Mouse (Mus musculus) kidney, embryonic 15.5 days (tissue): Measurements from ENCODE around the gene Mapt. TPM values are rescaled to one million over a fixed set of nuclear protein-coding genes. Genes with fewer than 3 reads are reported as not detected.

Experiments used
- ATAC-seq: fragments of 200-750 bp; cut with Nextera tagmentation; replicated peaks from 2 replicates; pipeline ENCODE4 v1.8.0; 2017; ENCODE audit warnings: moderate TSS enrichment; ENCODE audit not compliant: low FRiP score
- H3K27ac ChIP-seq: fragments of 300-500 bp; sonication (generic); 2 replicates; pipeline ENCODE4 v1.5.1; 2015; ENCODE audit warnings: mild to moderate bottlenecking, inconsistent platforms
- H3K27me3 ChIP-seq: fragments of 300-500 bp; sonication (generic); 2 replicates; pipeline ENCODE4 v1.6.1; 2015; ENCODE audit warnings: inconsistent platforms
- H3K36me3 ChIP-seq: fragments of 300-500 bp; sonication (generic); 2 replicates; pipeline ENCODE4 v1.6.1; 2015; ENCODE audit warnings: inconsistent platforms
- H3K4me1 ChIP-seq: fragments of 300-500 bp; sonication (generic); 2 replicates; pipeline ENCODE4 v1.6.1; 2015; ENCODE audit warnings: inconsistent platforms
- H3K4me2 ChIP-seq: fragments of 300-500 bp; sonication (generic); 2 replicates; pipeline ENCODE4 v1.6.1; 2015; ENCODE audit warnings: moderate library complexity, mild to moderate bottlenecking, inconsistent platforms
- H3K4me3 ChIP-seq: fragments of 300-500 bp; sonication (generic); replicated peaks from 2 replicates; pipeline ENCODE4 v1.5.1; 2015; ENCODE audit warnings: mild to moderate bottlenecking, inconsistent platforms
- H3K9ac ChIP-seq: fragments of 300-500 bp; sonication (generic); 2 replicates; pipeline ENCODE4 v1.6.1; 2015; ENCODE audit warnings: mild to moderate bottlenecking, inconsistent platforms
- H3K9me3 ChIP-seq: fragments of 300-500 bp; sonication (generic); replicated peaks from 2 replicates; pipeline ENCODE4 v1.6.1; 2016; ENCODE audit warnings: inconsistent platforms
- WGBS: fragments of 180-500 bp; shearing (Covaris S2); methylation state at CpG from one replicate; pipeline ENCODE4 v1.1.7; 2015; ENCODE audit warnings: mixed read lengths; 5-methylcytosine and 5-hydroxymethylcytosine counted together
- microRNA-seq: library from miRNA; unstranded; fragments of <30 nt; microRNA quantifications from one replicate; pipeline ENCODE4, GENCODE M21; 2016
- polyA plus RNA-seq: library from polyadenylated mRNA; unstranded; fragments of >200 nt; fragmentation: Nextera tagmentation; extraction: Ambion mirVana; gene quantifications from 2 replicates; pipeline ENCODE4 v1.2.1, GENCODE M21; 2015

Gene Mapt
- polyA plus RNA-seq, 1 experiment from 2014 or later: 13.6 TPM

- no peak overlapping the region for H3K4me2 ChIP-seq
- H3K9ac ChIP-seq: no peak overlapping the region
- 90% methylated on average over 3 of the region's 3 CpGs for WGBS
- H3K9me3 ChIP-seq: no peaks in the 10 kb centered on the region
- H3K27ac ChIP-seq: no peak overlapping the region
- peaks cover 42% of the 10 kb centered on the region for H3K36me3 ChIP-seq
- no peak overlapping the region for H3K4me3 ChIP-seq
- no peak for ATAC-seq
- H3K4me1 ChIP-seq: no peaks in the 10 kb centered on the region
- no peaks in the 10 kb centered on the region for H3K27me3 ChIP-seq
These were observed 145.1 kb downstream of the Mapt start for GRCm38 (mm10) chr11:104376291-104376690.

GRCm38 (mm10) chr11:104379635-104380034 lies 148.4 kb downstream of the Mapt start:
- no peak overlapping the region for H3K9ac ChIP-seq
- H3K9me3 ChIP-seq: no peaks in the 10 kb centered on the region
- no peaks in the 10 kb centered on the region for H3K27me3 ChIP-seq
- H3K27ac ChIP-seq: no peak overlapping the region
- H3K36me3 ChIP-seq: peaks cover 24% of the 10 kb centered on the region
- WGBS: 84% methylated on average over 1 of the region's 1 CpGs
- H3K4me3 ChIP-seq: no peak overlapping the region
- no peak overlapping the region for H3K4me2 ChIP-seq
- ATAC-seq: no peak
- H3K4me1 ChIP-seq: no peaks in the 10 kb centered on the region

Small RNA genes lying within 50 kb of the gene (microRNA-seq; reads per million reads assigned to microRNA genes)
- gene Gm47310: not detected

Other genes starting within 250 kb of the Mapt start
- 0.06 and 0.13 TPM in 2 replicates for gene Crhr1, start 98.5 kb upstream of the Mapt start, polyA plus RNA-seq
- not detected in 2 replicates for gene Sppl2c, start 45.1 kb upstream of the Mapt start, polyA plus RNA-seq
- 22.8 and 23.0 TPM in 2 replicates for gene Kansl1, start 237.5 kb downstream of the Mapt start, polyA plus RNA-seq